24 mouse cellular contexts compared by ENCODE assay signal in genomic region chr11:57214079-57214478, GRCm38 (mm10).
DNase-seq lines count a peak whose midpoint lies in the region; ATAC-seq and TF ChIP-seq lines count a peak whose summit lies in the region.
"Had no signal": no experiment of that assay in that cellular context is flagged by ENCODE, and none has a peak within 500 bp of the region (broad histone marks: within the 10 kb centered on the region; RNA-seq: fewer than 3 reads in every experiment).

No protein-coding gene starts in this region.

- no peak overlapping the region for H3K4me3 ChIP-seq in forebrain, postnatal 0 days (ENCODE audit: low read depth, low read length)
- no peak overlapping the region for H3K4me3 ChIP-seq in forebrain, embryonic 15.5 days
- H3K4me3 ChIP-seq in layer of hippocampus, adult 2 months: no peak overlapping the region
- H3K4me3 ChIP-seq: heart, embryonic 12.5 days; heart, embryonic 15.5 days; hindbrain, embryonic 10.5 days; hindbrain, embryonic 13.5 days had no signal

- H3K36me3 ChIP-seq in forebrain, postnatal 0 days (ENCODE audit: insufficient read depth): no peaks in the 10 kb centered on the region
- peaks cover 1% of the 10 kb centered on the region; the same call in 1 of the 2 replicates for H3K36me3 ChIP-seq in forebrain, embryonic 15.5 days
- H3K36me3 ChIP-seq: heart, embryonic 12.5 days; heart, embryonic 15.5 days; hindbrain, embryonic 10.5 days; hindbrain, embryonic 13.5 days had no signal

- intact Hi-C loops in left cerebral cortex, postnatal 4 days (cut with DNase I): loop anchor here (10.0 kb wide), 1 partner anchor 1069 kb away; no protein-coding TSS in a partner anchor

- no peak for DNase-seq in forebrain, postnatal 0 days
- peak in 1 of 2 experiments; percentile 44 for DNase-seq in layer of hippocampus, adult 2 months (ENCODE audit: low spot score in 2 of 2)
- no peak for DNase-seq in layer of hippocampus, adult 11-12 months (ENCODE audit: low spot score)
- DNase-seq in Muller cell, postnatal 12 days (ENCODE audit: inconsistent ontology term): peak; percentile 31
- DNase-seq in brain, adult 2 months (ENCODE audit: low read depth, low spot score): peak; percentile 46
- DNase-seq in gastrocnemius, adult 8-10 months (ENCODE audit: low spot score in 2 of 2): no peak
- no peak for DNase-seq in left cerebral cortex, postnatal 4 days
- DNase-seq: adrenal gland, adult 8-10 months; adrenal gland, postnatal 25 days; cerebellum, adult 11 months; cerebellum, adult 8-10 months; gastrocnemius, postnatal 25 days; heart, adult 18-20 months; heart, postnatal 10 days; heart, postnatal 36 days had no signal

- ATAC-seq in forebrain, postnatal 0 days: peak; percentile 27; the same call in 1 of the 2 replicates
- no peak for ATAC-seq in forebrain, embryonic 15.5 days (replicated peaks)
- ATAC-seq: activated CD4-positive, CD25-positive, alpha-beta regulatory T cell, adult 4 months; CD4-positive, CD25-positive, alpha-beta regulatory T cell, adult 4 months; forebrain, embryonic 14.5 days; intestine, postnatal 0 days had no signal

- H3K4me1 ChIP-seq in forebrain, postnatal 0 days (ENCODE audit: insufficient read depth): no peaks in the 10 kb centered on the region
- no peaks in the 10 kb centered on the region for H3K4me1 ChIP-seq in forebrain, embryonic 15.5 days
- H3K4me1 ChIP-seq: heart, embryonic 15.5 days had no signal

- H3K27ac ChIP-seq in forebrain, postnatal 0 days (ENCODE audit: low read depth, low read length): no peak overlapping the region
- H3K27ac ChIP-seq in forebrain, embryonic 15.5 days (replicated peaks): no peak overlapping the region
- H3K27ac ChIP-seq in layer of hippocampus, adult 2 months: peak overlapping the region; percentile 92
- H3K27ac ChIP-seq: heart, embryonic 15.5 days; hindbrain, embryonic 10.5 days; hindbrain, embryonic 13.5 days had no signal

- 69% methylated on average over 7 of the region's 7 CpGs for WGBS in forebrain, postnatal 0 days
- WGBS in forebrain, embryonic 15.5 days: 80% methylated on average over 7 of the region's 7 CpGs

- no peak overlapping the region for H3K9ac ChIP-seq in forebrain, postnatal 0 days
- no peak overlapping the region for H3K9ac ChIP-seq in forebrain, embryonic 15.5 days (replicated peaks)
- H3K9ac ChIP-seq: heart, embryonic 12.5 days; heart, embryonic 15.5 days; hindbrain, embryonic 13.5 days had no signal

- H3K4me2 ChIP-seq in forebrain, postnatal 0 days (ENCODE audit: low read depth): no peak overlapping the region
- H3K4me2 ChIP-seq in forebrain, embryonic 15.5 days (replicated peaks): no peak overlapping the region
- H3K4me2 ChIP-seq: heart, embryonic 12.5 days; heart, embryonic 15.5 days; hindbrain, embryonic 13.5 days had no signal

- no peak for TF ChIP-seq CTCF in forebrain, postnatal 0 days (IDR thresholded peaks at IDR 0.05; ENCODE audit: low read depth)
- no peak for TF ChIP-seq CTCF in layer of hippocampus, adult 2 months (conservative IDR thresholded peaks at IDR 0.05)

- no peaks in the 10 kb centered on the region for H3K27me3 ChIP-seq in forebrain, postnatal 0 days (ENCODE audit: insufficient read depth, low read length)
- H3K27me3 ChIP-seq in forebrain, embryonic 15.5 days: no peaks in the 10 kb centered on the region
- H3K27me3 ChIP-seq: heart, embryonic 12.5 days; heart, embryonic 15.5 days; hindbrain, embryonic 13.5 days had no signal

- no peaks in the 10 kb centered on the region for H3K9me3 ChIP-seq in forebrain, postnatal 0 days (ENCODE audit: low read length)
- H3K9me3 ChIP-seq in forebrain, embryonic 15.5 days: no peaks in the 10 kb centered on the region
- H3K9me3 ChIP-seq: heart, embryonic 15.5 days; hindbrain, embryonic 10.5 days; hindbrain, embryonic 13.5 days had no signal

Comparison
In these comparisons a context has a peak if more than half of its experiments do, and no peak if none do; other contexts are left out.
1. DNase-seq: peak in Muller cell, postnatal 12 days (single experiment) and brain, adult 2 months (single experiment); none in forebrain, postnatal 0 days (single experiment), layer of hippocampus, adult 11-12 months (single experiment), gastrocnemius, adult 8-10 months (0 of 2) and left cerebral cortex, postnatal 4 days (single experiment).